Mouse (Mus musculus) intestine, embryonic 16.5 days (tissue): ENCODE measurements at regions not wholly inside any gene's neighbourhood (a gene's known extent, or its start where the extent isn't known, plus 50 kb on each side); places are given as distances from the start of the nearest gene placed in this dataset.

ENCODE experiments used
- ATAC-seq: fragments of 200-750 bp; cut with Nextera tagmentation; 2 replicates; pipeline ENCODE4 v1.8.0; 2017; ENCODE audit warnings: moderate TSS enrichment, moderate library complexity
- H3K27ac ChIP-seq: fragments of 300-500 bp; sonication (generic); 2 replicates; pipeline ENCODE4 v1.5.1; 2014; ENCODE audit warnings: mild to moderate bottlenecking, low read length
- H3K27me3 ChIP-seq: fragments of 300-500 bp; sonication (generic); replicated peaks from 2 replicates; pipeline ENCODE4 v1.6.1; 2014; ENCODE audit warnings: low read length, control low read depth, mixed read lengths; ENCODE audit not compliant: control insufficient read depth, insufficient read depth
- H3K36me3 ChIP-seq: fragments of 300-500 bp; sonication (generic); 2 replicates; pipeline ENCODE4 v1.6.1; 2014; ENCODE audit warnings: low read length, control low read depth; ENCODE audit not compliant: control insufficient read depth, insufficient read depth
- H3K4me1 ChIP-seq: fragments of 300-500 bp; sonication (generic); 2 replicates; pipeline ENCODE4 v1.6.1; 2014; ENCODE audit warnings: low read length, control low read depth, mixed read lengths; ENCODE audit not compliant: control insufficient read depth, insufficient read depth
- H3K4me2 ChIP-seq: fragments of 300-500 bp; sonication (generic); 2 replicates; pipeline ENCODE4 v1.6.1; 2014; ENCODE audit warnings: low read depth, low read length, control low read depth
- H3K4me3 ChIP-seq: fragments of 300-500 bp; sonication (generic); 2 replicates; pipeline ENCODE4 v1.5.1; 2014; ENCODE audit warnings: mild to moderate bottlenecking, low read length
- H3K9ac ChIP-seq: fragments of 300-500 bp; sonication (generic); 2 replicates; pipeline ENCODE4 v1.6.1; 2014; ENCODE audit warnings: low read depth, low read length
- H3K9me3 ChIP-seq: fragments of 300-500 bp; sonication (generic); 2 replicates; pipeline ENCODE4 v1.6.1; 2016; ENCODE audit warnings: low read length, control low read depth; ENCODE audit not compliant: control insufficient read depth
- WGBS: fragments of 180-500 bp; shearing (Covaris S2); extraction: QIAGEN DNeasy Blood & Tissue Kit; methylation state at CpG from one replicate; pipeline ENCODE4 v1.1.7; 2014; 5-methylcytosine and 5-hydroxymethylcytosine counted together

- no peak for ATAC-seq
- H3K9me3 ChIP-seq, result no peaks in the 10 kb centered on the region
- H3K36me3 ChIP-seq, result no peaks in the 10 kb centered on the region
- no peak overlapping the region for H3K4me2 ChIP-seq
- H3K4me1 ChIP-seq, result no peaks in the 10 kb centered on the region
- no peak overlapping the region for H3K9ac ChIP-seq
- no peak overlapping the region for H3K27ac ChIP-seq
- H3K27me3 ChIP-seq, result no peaks in the 10 kb centered on the region
- 75% methylated on average over 3 of the region's 3 CpGs for WGBS
- H3K4me3 ChIP-seq, result no peak overlapping the region
Measured at GRCm38 (mm10) chr3:139867499-139867898, 662.0 kb downstream of the Stpg2 start.

DNA sequence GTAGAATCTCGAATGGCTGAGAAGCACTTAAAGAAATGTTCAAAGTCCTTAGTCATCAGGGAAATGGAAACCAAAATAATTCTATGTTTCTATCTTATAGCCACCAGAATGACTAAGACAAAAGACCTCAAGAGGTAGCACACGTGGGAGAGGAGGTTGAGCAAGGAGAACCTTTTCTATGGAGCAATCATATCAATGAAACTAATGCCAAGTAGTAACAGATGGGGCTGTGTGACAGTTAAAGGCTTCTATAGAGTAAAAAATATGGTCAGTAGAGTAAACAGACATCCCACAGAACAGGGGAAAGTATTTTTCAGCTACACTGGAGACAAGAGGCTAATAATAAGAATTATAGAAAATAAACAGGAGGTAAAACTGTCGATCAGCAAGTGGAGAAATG, 664.3 kb downstream of the Stpg2 start:
- H3K4me1 ChIP-seq, result no peaks in the 10 kb centered on the region
- no peaks in the 10 kb centered on the region for H3K27me3 ChIP-seq
- H3K9me3 ChIP-seq, result no peaks in the 10 kb centered on the region
- no peak overlapping the region for H3K4me3 ChIP-seq
- WGBS, result 87% methylated on average over 3 of the region's 3 CpGs
- H3K27ac ChIP-seq, result no peak overlapping the region
- no peak overlapping the region for H3K9ac ChIP-seq
- ATAC-seq, result no peak
- no peak overlapping the region for H3K4me2 ChIP-seq
- no peaks in the 10 kb centered on the region for H3K36me3 ChIP-seq

DNA sequence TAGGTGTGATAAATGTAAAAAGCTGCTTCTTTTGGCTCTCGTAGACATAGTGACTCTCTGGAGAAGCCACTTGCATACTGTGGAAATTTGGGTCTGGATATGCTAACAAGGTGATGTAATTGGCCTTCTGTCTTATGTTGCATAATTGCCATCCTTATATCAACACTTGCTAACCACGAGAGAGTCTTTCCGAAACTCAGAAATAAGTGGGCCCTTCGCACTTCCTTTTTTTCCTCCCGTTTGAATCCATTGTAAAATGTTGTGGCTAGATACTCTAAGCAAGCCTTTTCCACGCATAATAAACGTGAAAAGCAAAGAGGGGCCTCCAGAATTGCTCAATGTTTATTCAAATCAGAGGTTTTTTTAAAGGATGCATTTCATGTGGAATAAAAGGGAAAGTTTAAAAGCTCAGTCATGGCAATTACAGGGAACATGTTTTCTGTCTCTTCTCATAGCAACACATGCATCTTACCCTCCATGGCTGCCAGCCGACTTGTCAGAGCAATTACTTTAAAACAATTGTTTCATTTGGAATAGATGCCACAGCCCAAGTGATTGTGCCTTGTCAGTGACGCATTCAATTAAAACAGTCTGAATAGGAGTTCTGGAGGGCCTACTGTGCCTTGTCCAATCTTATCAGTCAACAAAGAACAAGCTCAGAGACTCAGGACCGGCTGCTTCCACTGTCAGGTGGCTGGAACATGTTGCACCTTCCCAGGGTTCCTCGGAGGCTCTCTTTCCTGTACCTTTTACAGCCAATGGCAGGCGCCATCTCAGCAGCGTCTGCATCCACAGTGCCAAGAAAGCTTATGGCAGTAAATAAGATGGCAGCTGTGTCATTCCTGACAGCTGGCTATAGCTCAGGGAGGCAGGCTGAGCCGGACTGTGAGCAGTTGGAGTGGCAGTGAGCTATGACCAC, 680.7 kb downstream of the Stpg2 start:
- no peak overlapping the region for H3K27ac ChIP-seq
- no peaks in the 10 kb centered on the region for H3K4me1 ChIP-seq
- no peaks in the 10 kb centered on the region for H3K36me3 ChIP-seq
- no peak for ATAC-seq
- no peaks in the 10 kb centered on the region for H3K9me3 ChIP-seq
- H3K4me3 ChIP-seq, result no peak overlapping the region
- WGBS, result 65% methylated on average over 14 of the region's 14 CpGs
- no peaks in the 10 kb centered on the region for H3K27me3 ChIP-seq
- H3K4me2 ChIP-seq, result no peak overlapping the region
- no peak overlapping the region for H3K9ac ChIP-seq

DNA sequence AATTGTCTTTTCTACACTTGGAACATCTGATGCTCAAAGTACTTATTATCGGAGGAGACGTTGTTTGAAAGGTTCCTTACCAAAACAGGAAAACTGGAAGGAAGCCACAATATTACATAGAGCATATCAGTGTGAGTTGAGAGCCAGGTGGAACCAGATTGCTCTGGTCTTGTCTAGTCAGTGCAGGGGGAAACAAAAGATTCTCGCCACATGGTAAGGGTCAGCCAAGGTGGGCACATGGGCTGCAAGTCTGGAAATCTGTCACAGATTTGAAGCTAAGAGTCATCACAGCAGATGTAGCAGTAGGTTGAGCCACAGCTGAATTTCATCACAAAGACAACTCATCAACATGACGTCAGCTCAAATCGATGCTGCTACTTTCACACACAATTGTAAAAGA, 681.8 kb downstream of the Stpg2 start:
- H3K4me3 ChIP-seq, result no peak overlapping the region
- no peak overlapping the region for H3K4me2 ChIP-seq
- ATAC-seq, result no peak
- no peak overlapping the region for H3K9ac ChIP-seq
- 66% methylated on average over 5 of the region's 5 CpGs for WGBS
- no peaks in the 10 kb centered on the region for H3K4me1 ChIP-seq
- H3K36me3 ChIP-seq, result no peaks in the 10 kb centered on the region
- H3K27ac ChIP-seq, result no peak overlapping the region
- H3K9me3 ChIP-seq, result no peaks in the 10 kb centered on the region
- H3K27me3 ChIP-seq, result no peaks in the 10 kb centered on the region

- H3K27ac ChIP-seq, result no peak overlapping the region
- no peak for ATAC-seq
- H3K36me3 ChIP-seq, result no peaks in the 10 kb centered on the region
- H3K4me2 ChIP-seq, result no peak overlapping the region
- H3K9me3 ChIP-seq, result no peaks in the 10 kb centered on the region
- no peak overlapping the region for H3K9ac ChIP-seq
- H3K4me1 ChIP-seq, result no peaks in the 10 kb centered on the region
- no peaks in the 10 kb centered on the region for H3K27me3 ChIP-seq
- H3K4me3 ChIP-seq, result no peak overlapping the region
- WGBS, result 44% methylated on average over 1 of the region's 1 CpGs
Measured at GRCm38 (mm10) chr3:139888537-139888936, 683.0 kb downstream of the Stpg2 start.

- 75% methylated on average over 2 of the region's 2 CpGs for WGBS
- Histone ChIP-seq H3K27me3 (no peaks in the 10 kb centered on the region), H3K4me2 (no peak overlapping the region), H3K9ac (no peak overlapping the region), H3K36me3 (no peaks in the 10 kb centered on the region), H3K9me3 (no peaks in the 10 kb centered on the region), H3K4me1 (no peaks in the 10 kb centered on the region), H3K4me3 (no peak overlapping the region), H3K27ac (no peak overlapping the region)
- no peak for ATAC-seq
Measured at GRCm38 (mm10) chr3:139890186-139890585, 684.7 kb downstream of the Stpg2 start.

DNA sequence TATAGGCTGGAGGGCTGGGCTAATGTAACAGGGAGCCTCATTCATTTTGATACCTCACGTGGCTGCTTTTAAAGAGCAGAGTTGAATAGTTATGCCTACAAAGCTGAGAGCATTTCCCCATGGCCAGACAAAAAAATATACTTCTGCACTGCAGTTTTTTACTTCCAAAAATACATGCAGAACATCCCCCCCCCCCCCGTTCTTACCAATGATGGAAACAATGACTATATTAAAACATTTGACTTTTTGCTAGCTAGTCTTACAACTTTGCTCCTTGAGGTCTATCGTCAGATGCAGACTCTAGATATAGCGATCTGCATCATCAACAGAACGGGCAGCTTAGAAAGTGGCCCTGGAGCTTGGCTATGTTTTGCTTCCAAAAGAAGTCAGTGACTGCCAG, 692.4 kb downstream of the Stpg2 start:
- Histone ChIP-seq H3K4me1 (no peaks in the 10 kb centered on the region), H3K4me3 (no peak overlapping the region), H3K36me3 (no peaks in the 10 kb centered on the region), H3K27me3 (no peaks in the 10 kb centered on the region), H3K9me3 (no peaks in the 10 kb centered on the region), H3K4me2 (no peak overlapping the region), H3K27ac (no peak overlapping the region), H3K9ac (no peak overlapping the region)
- no peak for ATAC-seq
- WGBS, result 85% methylated on average over 5 of the region's 5 CpGs

- H3K4me3 ChIP-seq, result no peak overlapping the region
- no peaks in the 10 kb centered on the region for H3K9me3 ChIP-seq
- H3K4me1 ChIP-seq, result no peaks in the 10 kb centered on the region
- H3K27ac ChIP-seq, result no peak overlapping the region
- H3K4me2 ChIP-seq, result no peak overlapping the region
- H3K27me3 ChIP-seq, result no peaks in the 10 kb centered on the region
- no peaks in the 10 kb centered on the region for H3K36me3 ChIP-seq
- no peak for ATAC-seq
- 32% methylated on average over 5 of the region's 5 CpGs for WGBS
- H3K9ac ChIP-seq, result no peak overlapping the region
Measured at GRCm38 (mm10) chr3:139899213-139899612, 693.7 kb downstream of the Stpg2 start.

DNA sequence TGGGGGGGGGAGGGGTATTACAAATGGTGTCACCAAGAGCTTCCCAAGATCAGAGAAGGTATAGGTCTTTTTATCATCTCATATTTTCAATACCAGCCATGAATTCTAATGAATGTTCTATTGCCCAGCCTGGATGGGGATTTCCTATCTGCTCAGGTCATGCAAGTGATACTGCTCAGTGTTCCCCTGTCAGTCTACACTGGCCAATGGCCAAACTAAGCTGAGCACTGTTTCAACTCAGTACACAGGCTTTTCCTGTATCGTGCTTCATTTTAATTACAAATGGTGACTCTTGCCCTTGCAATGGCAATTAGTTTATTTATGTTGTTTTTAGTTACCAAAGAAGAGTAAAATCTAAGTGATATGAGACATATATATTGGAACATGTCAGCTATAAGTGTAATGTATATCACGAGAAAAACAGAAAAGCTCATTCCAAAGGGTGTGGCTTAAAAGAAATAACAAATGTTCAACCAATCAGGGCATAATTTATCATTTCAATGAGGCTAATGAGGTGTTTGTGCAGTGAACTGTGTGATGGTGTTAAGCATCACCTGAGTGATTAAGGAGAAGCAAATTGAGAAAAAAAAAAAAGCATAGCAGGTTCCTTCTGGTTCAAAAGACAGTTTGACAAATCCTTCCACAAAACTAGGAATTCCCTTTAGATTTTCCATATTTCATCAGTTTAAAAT, 708.3 kb downstream of the Stpg2 start:
- Histone ChIP-seq H3K4me3 (no peak overlapping the region), H3K9ac (no peak overlapping the region), H3K36me3 (no peaks in the 10 kb centered on the region), H3K9me3 (no peaks in the 10 kb centered on the region), H3K27me3 (no peaks in the 10 kb centered on the region), H3K4me1 (no peaks in the 10 kb centered on the region), H3K4me2 (no peak overlapping the region), H3K27ac (no peak overlapping the region)
- no peak for ATAC-seq
- 68% methylated on average over 2 of the region's 2 CpGs for WGBS
